Mouse (Mus musculus) small intestine, adult 2 months (tissue): ENCODE measurements around the gene Mat1a. TPM values are rescaled to one million over a fixed set of nuclear protein-coding genes. Genes with fewer than 3 reads are reported as not detected.

Source experiments
- H3K27ac ChIP-seq: fragments of 200-500 bp; 2 replicates; pipeline ENCODE4 v1.5.1; 2012; ENCODE audit warnings: low read depth, low read length, control low read depth, inconsistent platforms; ENCODE audit not compliant: insufficient read depth
- H3K27me3 ChIP-seq: fragments of 200-500 bp; 2 replicates; pipeline ENCODE4 v1.6.1; 2012; ENCODE audit warnings: mild to moderate bottlenecking, moderate library complexity, low read length, inconsistent platforms; ENCODE audit not compliant: control insufficient read depth, insufficient read depth
- H3K36me3 ChIP-seq: fragments of 200-500 bp; 2 replicates; pipeline ENCODE4 v1.6.1; 2012; ENCODE audit warnings: mild to moderate bottlenecking, low read length, control low read depth, inconsistent platforms; ENCODE audit not compliant: control insufficient read depth, insufficient read depth
- H3K4me1 ChIP-seq: fragments of 200-500 bp; 2 replicates; pipeline ENCODE4 v1.6.1; 2012; ENCODE audit warnings: low read length, inconsistent platforms, mixed read lengths; ENCODE audit not compliant: control insufficient read depth, insufficient read depth, insufficient read length
- H3K4me3 ChIP-seq: fragments of 200-500 bp; 2 replicates; pipeline ENCODE4 v1.5.1; 2012; ENCODE audit warnings: low read depth, mild to moderate bottlenecking, control low read depth, inconsistent platforms, low read length, moderate library complexity
- CTCF ChIP-seq: fragments of 200-500 bp; IDR thresholded peaks from 2 replicates; pipeline ENCODE4 v1.5.1; 2012; ENCODE audit warnings: low read depth, mild to moderate bottlenecking, control low read depth, inconsistent platforms, low read length, moderate library complexity, mixed read lengths; ENCODE audit not compliant: insufficient replicate concordance, insufficient read length; ENCODE audit errors: extremely low read depth
- POLR2A ChIP-seq: fragments of 200-500 bp; IDR thresholded peaks from 2 replicates; pipeline ENCODE4 v1.6.1; 2012; ENCODE audit warnings: low read depth, mild to moderate bottlenecking, control low read depth, inconsistent platforms, low read length, moderate library complexity
- WGBS: fragments of 180-500 bp; shearing (Covaris S2); methylation state at CpG from one replicate; pipeline ENCODE4 v1.1.7; 2018; 5-methylcytosine and 5-hydroxymethylcytosine counted together
- polyA plus RNA-seq: library from polyadenylated mRNA; depleted of rRNA; stranded (reverse); fragments of >200 nt; gene quantifications from 2 replicates; pipeline ENCODE4 v1.2.3, GENCODE M21; 2012

Gene Mat1a
- polyA plus RNA-seq, 1 experiment = not detected

GRCm38 (mm10) chr14:41140686-41141085 lies 35.9 kb downstream of the Mat1a start:
- no peaks in the 10 kb centered on the region for H3K27me3 ChIP-seq
- H3K4me3 ChIP-seq = no peak overlapping the region
- TF ChIP-seq POLR2A (no peak), CTCF (no peak)
- H3K4me1 ChIP-seq = no peaks in the 10 kb centered on the region
- no peak overlapping the region for H3K27ac ChIP-seq
- no peaks in the 10 kb centered on the region for H3K36me3 ChIP-seq
- WGBS = 84% methylated on average over 1 of the region's 1 CpGs

- TF ChIP-seq POLR2A (no peak), CTCF (no peak)
- H3K4me3 ChIP-seq = no peak overlapping the region
- no peaks in the 10 kb centered on the region for H3K36me3 ChIP-seq
- H3K27me3 ChIP-seq = no peaks in the 10 kb centered on the region
- no peak overlapping the region for H3K27ac ChIP-seq
- H3K4me1 ChIP-seq = no peaks in the 10 kb centered on the region
- WGBS = 46% methylated on average over 6 of the region's 6 CpGs
Observed at GRCm38 (mm10) chr14:41146035-41146434, 41.2 kb downstream of the Mat1a start.

- no peaks in the 10 kb centered on the region for H3K36me3 ChIP-seq
- H3K4me1 ChIP-seq = no peaks in the 10 kb centered on the region
- no peak overlapping the region for H3K27ac ChIP-seq
- TF ChIP-seq POLR2A (no peak), CTCF (no peak)
- 64% methylated on average over 3 of the region's 3 CpGs for WGBS
- no peaks in the 10 kb centered on the region for H3K27me3 ChIP-seq
- no peak overlapping the region for H3K4me3 ChIP-seq
Observed at GRCm38 (mm10) chr14:41146922-41147321, 42.1 kb downstream of the Mat1a start.

- Histone ChIP-seq H3K4me1 (no peaks in the 10 kb centered on the region), H3K36me3 (no peaks in the 10 kb centered on the region), H3K4me3 (no peak overlapping the region), H3K27ac (no peak overlapping the region), H3K27me3 (no peaks in the 10 kb centered on the region)
- TF ChIP-seq POLR2A = no peak
- no peak for TF ChIP-seq CTCF
- 61% methylated on average over 2 of the region's 2 CpGs for WGBS
Observed at GRCm38 (mm10) chr14:41147356-41147755, 42.5 kb downstream of the Mat1a start.

GRCm38 (mm10) chr14:41151220-41151898 lies 46.5 kb downstream of the Mat1a start, which contains the start of gene Mbl1:
Gene Mbl1, plus strand, starts transcription at chr14:41151458.
- WGBS = 75% methylated on average over 7 of the region's 7 CpGs
- no peaks in the 10 kb centered on the region for H3K27me3 ChIP-seq
- H3K4me1 ChIP-seq = no peaks in the 10 kb centered on the region
- H3K36me3 ChIP-seq = no peaks in the 10 kb centered on the region
- no peak within 1 kb of the TSS for H3K27ac ChIP-seq
- no peak within 1 kb of the TSS for H3K4me3 ChIP-seq
- TF ChIP-seq POLR2A = no peak
- TF ChIP-seq CTCF = no peak

GRCm38 (mm10) chr14:41160076-41160475 lies 55.2 kb downstream of the Mat1a start:
- no peak overlapping the region for H3K27ac ChIP-seq
- H3K4me1 ChIP-seq = no peaks in the 10 kb centered on the region
- 45% methylated on average over 4 of the region's 4 CpGs for WGBS
- no peak for TF ChIP-seq CTCF
- no peak for TF ChIP-seq POLR2A
- no peaks in the 10 kb centered on the region for H3K27me3 ChIP-seq
- H3K4me3 ChIP-seq = no peak overlapping the region
- no peaks in the 10 kb centered on the region for H3K36me3 ChIP-seq

- no peak for TF ChIP-seq POLR2A
- no peak for TF ChIP-seq CTCF
- Histone ChIP-seq H3K27ac (no peak overlapping the region), H3K4me3 (no peak overlapping the region), H3K27me3 (no peaks in the 10 kb centered on the region), H3K4me1 (no peaks in the 10 kb centered on the region), H3K36me3 (no peaks in the 10 kb centered on the region)
- WGBS = 46% methylated on average over 1 of the region's 1 CpGs
Observed at GRCm38 (mm10) chr14:41160743-41161142, 55.9 kb downstream of the Mat1a start.

GRCm38 (mm10) chr14:41162663-41163062 lies 57.8 kb downstream of the Mat1a start:
- 8% methylated on average over 2 of the region's 2 CpGs for WGBS
- Histone ChIP-seq H3K27ac (no peak overlapping the region), H3K36me3 (no peaks in the 10 kb centered on the region), H3K27me3 (no peaks in the 10 kb centered on the region), H3K4me1 (no peaks in the 10 kb centered on the region), H3K4me3 (no peak overlapping the region)
- TF ChIP-seq CTCF (peak; percentile 25; the same call in 1 of the 2 replicates), POLR2A (no peak)
